Mouse (Mus musculus) myocyte (in vitro differentiated cells): ENCODE measurements around the gene Cmklr1.

Source experiments
- CEBPB ChIP-seq: IDR thresholded peaks from 2 replicates; pipeline ENCODE4 v1.6.1; 2011; ENCODE audit warnings: mild to moderate bottlenecking, moderate library complexity; ENCODE audit not compliant: poor library complexity, insufficient read depth, severe bottlenecking
- MAX ChIP-seq: IDR thresholded peaks from one replicate; pipeline ENCODE4 v1.6.1; 2011; ENCODE audit warnings: low read depth, mild to moderate bottlenecking, control low read depth
- POLR2A ChIP-seq: IDR thresholded peaks from one replicate; pipeline ENCODE4 v1.6.1; 2011; ENCODE audit warnings: low read depth, mild to moderate bottlenecking, control low read depth, moderate library complexity; ENCODE audit not compliant: insufficient read length
- POLR2AphosphoS2 ChIP-seq: IDR thresholded peaks from one replicate; pipeline ENCODE4 v1.6.1; 2011; ENCODE audit warnings: low read depth, control low read depth; ENCODE audit not compliant: insufficient read length

GRCm38 (mm10) chr5:113654206-113654605 is 4.0 kb upstream of the Cmklr1 start:
- no peak for TF ChIP-seq POLR2AphosphoS2
- TF ChIP-seq CEBPB, result no peak
- no peak for TF ChIP-seq MAX
- TF ChIP-seq POLR2A, result no peak
